In the genomic region with DNA sequence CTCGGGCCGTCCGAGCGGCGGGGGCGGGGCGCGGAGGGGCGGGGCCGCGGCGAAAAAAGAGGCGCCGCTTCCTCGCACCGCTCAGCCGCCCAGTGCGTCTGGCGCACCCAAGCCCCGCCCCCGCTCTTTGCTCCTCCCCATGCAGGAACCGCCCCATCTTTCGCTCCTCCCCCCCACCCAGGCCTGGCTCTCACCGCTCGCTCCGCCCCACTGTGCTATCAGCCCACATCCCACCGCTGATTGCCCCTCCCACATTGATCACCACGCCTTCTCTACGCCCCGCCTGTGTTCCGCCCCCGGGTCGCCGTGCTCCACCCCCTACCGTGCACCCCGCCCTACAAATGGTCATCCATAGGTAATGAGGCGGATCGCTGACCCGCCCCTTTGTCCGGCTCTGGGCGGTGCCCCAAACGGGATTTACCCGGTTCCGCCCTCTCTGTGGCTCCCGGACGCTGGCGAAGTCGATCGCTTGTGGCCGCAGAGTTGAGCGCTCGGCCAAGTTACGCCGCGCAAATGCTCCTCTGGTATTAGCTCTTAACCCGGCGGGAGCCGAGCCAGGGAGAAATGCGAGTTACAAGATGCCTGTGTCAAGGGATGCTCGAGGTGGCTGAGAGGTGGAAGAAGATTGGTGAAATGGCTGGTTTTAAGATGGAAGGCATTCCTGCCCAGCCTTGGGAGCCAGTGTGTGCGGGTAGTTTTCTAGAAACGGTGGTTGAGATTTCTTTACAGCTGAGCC, we compare ENCODE assay signal across 8 mouse cellular contexts. TPM values are rescaled to one million over a fixed set of nuclear protein-coding genes. Genes with fewer than 3 reads are reported as not detected.
DNase-seq lines count a peak whose midpoint lies in the region; ATAC-seq and TF ChIP-seq lines count a peak whose summit lies in the region.

No protein-coding gene starts in this region.

- peak overlapping the region; percentile 95 for H3K9ac ChIP-seq in forebrain, embryonic 16.5 days (replicated peaks; ENCODE audit: low read depth, low read length)
- H3K9ac ChIP-seq in lung, embryonic 16.5 days (ENCODE audit: low read length) = peak overlapping the region; percentile 95

- ATAC-seq in G1E (ENCODE audit: extremely low read depth, insufficient number of reproducible peaks, low FRiP score, poor library complexity, severe bottlenecking) = peak; percentile 84
- ATAC-seq in forebrain, embryonic 16.5 days = peak; percentile 91
- ATAC-seq in lung, embryonic 16.5 days (ENCODE audit: low read depth) = peak; percentile 93

- H3K9me3 ChIP-seq in G1E (replicated peaks) = no peaks in the 10 kb centered on the region
- no peaks in the 10 kb centered on the region for H3K9me3 ChIP-seq in forebrain, embryonic 16.5 days (ENCODE audit: control insufficient read depth, low read length)
- no peaks in the 10 kb centered on the region for H3K9me3 ChIP-seq in lung, embryonic 16.5 days (ENCODE audit: control insufficient read depth, low read length)

- H3K4me3 ChIP-seq in G1E (ENCODE audit: low read depth, low read length) = peak overlapping the region; percentile 84
- peak overlapping the region; percentile 71 for H3K4me3 ChIP-seq in forebrain, embryonic 16.5 days (replicated peaks; ENCODE audit: low read length)
- peak overlapping the region; percentile 85 for H3K4me3 ChIP-seq in lung, embryonic 16.5 days (ENCODE audit: low read length)

- TF ChIP-seq CTCF in G1E (IDR thresholded peaks at IDR 0.05; ENCODE audit: low read depth, low read length) = no peak

- no peaks in the 10 kb centered on the region for H3K27me3 ChIP-seq in G1E (ENCODE audit: insufficient read depth, low read length)
- no peaks in the 10 kb centered on the region for H3K27me3 ChIP-seq in forebrain, embryonic 16.5 days (replicated peaks; ENCODE audit: control insufficient read depth, insufficient read depth, low read length)
- no peaks in the 10 kb centered on the region for H3K27me3 ChIP-seq in lung, embryonic 16.5 days (ENCODE audit: control insufficient read depth, insufficient read depth, low read depth, low read length)

- WGBS in forebrain, embryonic 16.5 days = under 1% methylated on average over 48 of the region's 62 CpGs
- WGBS in lung, embryonic 16.5 days = under 1% methylated on average over 46 of the region's 62 CpGs

- H3K36me3 ChIP-seq in G1E (replicated peaks) = peaks cover 10% of the 10 kb centered on the region
- H3K36me3 ChIP-seq in forebrain, embryonic 16.5 days (ENCODE audit: control insufficient read depth, insufficient read depth) = no peaks in the 10 kb centered on the region
- no peaks in the 10 kb centered on the region for H3K36me3 ChIP-seq in lung, embryonic 16.5 days (ENCODE audit: control insufficient read depth, insufficient read depth, low read length)

- peaks cover 63% of the 10 kb centered on the region for H3K4me1 ChIP-seq in G1E (ENCODE audit: insufficient read depth, low read depth, low read length)
- peaks cover 36% of the 10 kb centered on the region for H3K4me1 ChIP-seq in forebrain, embryonic 16.5 days (replicated peaks; ENCODE audit: control insufficient read depth, insufficient read depth, low read length)
- H3K4me1 ChIP-seq in lung, embryonic 16.5 days (replicated peaks; ENCODE audit: control insufficient read depth, insufficient read depth, low read length) = peaks cover 28% of the 10 kb centered on the region

- peak overlapping the region; percentile 84 for H3K27ac ChIP-seq in forebrain, embryonic 16.5 days (ENCODE audit: low read length)
- H3K27ac ChIP-seq in lung, embryonic 16.5 days (ENCODE audit: low read length) = peak overlapping the region; percentile 94

- peak; percentile 83 for DNase-seq in G1E (ENCODE audit: low spot score)
- peak; percentile 96 to 97 for DNase-seq in cerebellum, adult 18-20 months
- DNase-seq in heart, postnatal 4 days = peak; percentile 98
- DNase-seq in layer of hippocampus, adult 9-10 months (ENCODE audit: low spot score) = peak; percentile 92
- DNase-seq in ovary, postnatal 10 days (ENCODE audit: low spot score) = peak; percentile 89
- DNase-seq in thymus, postnatal 10 days (ENCODE audit: low spot score in 2 of 2) = peak; percentile 90 to 98

- peak overlapping the region; percentile 85 for H3K4me2 ChIP-seq in forebrain, embryonic 16.5 days (ENCODE audit: low read length)
- peak overlapping the region; percentile 84 for H3K4me2 ChIP-seq in lung, embryonic 16.5 days (ENCODE audit: low read depth, low read length)

RNA-seq across cellular contexts. Expression of a gene that starts 0.4 kb away (rescaled TPM):
- 32.3 and 36.3 TPM in 2 replicates for total RNA-seq in G1E (2014; fragmentation: Nextera tagmentation)
- 23.4 and 27.2 TPM in 2 replicates for total RNA-seq in G1E (2017)
- polyA plus RNA-seq in G1E (2012) = 7.5 and 10.3 TPM in 2 replicates
- polyA plus RNA-seq in forebrain, embryonic 16.5 days (2015; fragmentation: Nextera tagmentation; extraction: Ambion mirVana) = 90.0 and 102 TPM in 2 replicates
- 10 to 100 TPM; 25.9 to 28.6 TPM for total RNA-seq in heart, postnatal 4 days (2021)
- 104 TPM in 2 replicates for polyA plus RNA-seq in lung, embryonic 16.5 days (2015; fragmentation: Nextera tagmentation; extraction: Ambion mirVana)

RNA-seq across cellular contexts. Expression of a gene that starts 46.6 kb away (rescaled TPM):
- total RNA-seq in G1E (2014; fragmentation: Nextera tagmentation) (101 and 113 TPM in 2 replicates), G1E (2017) (57.9 and 59.7 TPM in 2 replicates)
- polyA plus RNA-seq in G1E (2012) = 9.4 and 12.5 TPM in 2 replicates
- polyA plus RNA-seq in forebrain, embryonic 16.5 days (2015; fragmentation: Nextera tagmentation; extraction: Ambion mirVana) = 71.5 and 85.2 TPM in 2 replicates
- total RNA-seq in heart, postnatal 4 days (2021) = 10 to 100 TPM; 15.3 to 17.3 TPM
- 131 and 132 TPM in 2 replicates for polyA plus RNA-seq in lung, embryonic 16.5 days (2015; fragmentation: Nextera tagmentation; extraction: Ambion mirVana)

Comparison
In these comparisons a context has a peak if more than half of its experiments do, and no peak if none do; other contexts are left out.
1. Peak in every context shown above with its lines: DNase-seq, ATAC-seq, H3K4me3 ChIP-seq and H3K27ac ChIP-seq.